Mouse (Mus musculus) monocyte, adult 5-6 weeks (primary cell): ENCODE data around the gene Rint1. TPM values are rescaled to one million over a fixed set of nuclear protein-coding genes. Genes with fewer than 3 reads are reported as not detected.

Experiments used
- ATAC-seq: fragments of 153-309, 156-312 bp; replicated peaks from 2 replicates; pipeline ENCODE4 v1.8.0; 2017; ENCODE audit warnings: mild to moderate bottlenecking; ENCODE audit not compliant: low TSS enrichment, insufficient number of reproducible peaks, severe bottlenecking, poor library complexity, low FRiP score
- total RNA-seq: library from RNA; stranded (forward); fragments of 200-1000, 200-491, 200-594 nt; gene quantifications from 3 replicates; pipeline ENCODE4 v1.2.3, GENCODE M21; 2017

The Rint1 gene
- total RNA-seq, result 25.0 to 36.2 TPM (median 28.0 TPM) in 3 replicates

- ATAC-seq, result peak; percentile 96
Observed at GRCm38 (mm10) chr5:23787536-23788389, at the start of gene Rint1. Gene Rint1 (plus strand): TSS chr5:23787711.

GRCm38 (mm10) chr5:23743261-23743660 lies 44.2 kb upstream of the Rint1 start:
- no peak for ATAC-seq

GRCm38 (mm10) chr5:23749882-23750281 lies 37.6 kb upstream of the Rint1 start:
- no peak for ATAC-seq

DNA sequence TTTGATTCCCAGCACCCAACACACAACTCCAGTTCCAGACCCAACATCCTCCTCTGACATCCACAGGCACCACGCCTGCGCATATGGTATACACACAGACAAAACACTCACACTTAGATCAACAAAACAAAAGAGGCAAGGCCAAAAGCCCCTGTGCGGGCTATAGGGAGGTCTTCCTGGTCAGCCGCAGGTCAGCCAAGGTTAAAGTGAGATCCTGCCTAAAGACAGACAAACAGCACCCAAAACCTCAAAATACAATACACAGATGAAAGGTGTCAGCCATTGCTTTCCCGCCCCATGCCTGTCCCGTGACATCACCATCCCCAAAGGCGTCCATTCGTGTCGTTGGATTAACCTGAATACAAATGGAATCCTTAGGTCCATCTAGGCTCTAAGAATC lies 31.9 kb upstream of the Rint1 start:
- ATAC-seq, result no peak

- ATAC-seq, result no peak
Observed at GRCm38 (mm10) chr5:23756368-23756767, 31.1 kb upstream of the Rint1 start.

GRCm38 (mm10) chr5:23758633-23759032 lies 28.9 kb upstream of the Rint1 start:
- ATAC-seq, result no peak

DNA sequence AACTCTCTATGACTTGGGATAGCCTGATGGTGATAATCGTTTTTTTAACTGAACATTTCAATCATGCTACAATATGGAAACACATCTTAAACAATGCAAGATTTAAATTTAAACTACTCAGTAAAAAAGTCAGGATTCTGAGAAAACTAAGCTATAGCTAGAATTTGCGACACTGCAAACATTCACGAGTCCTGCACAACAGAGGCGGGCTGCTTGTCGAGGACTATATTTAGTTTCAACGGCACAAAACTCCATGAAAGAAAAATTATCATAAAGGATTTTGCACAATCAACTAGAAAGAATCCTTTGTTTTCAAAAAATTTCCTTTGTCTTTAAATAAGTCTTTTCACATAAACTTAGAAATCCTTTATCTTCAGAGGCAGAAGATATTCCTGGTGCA lies 25.0 kb upstream of the Rint1 start:
- ATAC-seq, result no peak

DNA sequence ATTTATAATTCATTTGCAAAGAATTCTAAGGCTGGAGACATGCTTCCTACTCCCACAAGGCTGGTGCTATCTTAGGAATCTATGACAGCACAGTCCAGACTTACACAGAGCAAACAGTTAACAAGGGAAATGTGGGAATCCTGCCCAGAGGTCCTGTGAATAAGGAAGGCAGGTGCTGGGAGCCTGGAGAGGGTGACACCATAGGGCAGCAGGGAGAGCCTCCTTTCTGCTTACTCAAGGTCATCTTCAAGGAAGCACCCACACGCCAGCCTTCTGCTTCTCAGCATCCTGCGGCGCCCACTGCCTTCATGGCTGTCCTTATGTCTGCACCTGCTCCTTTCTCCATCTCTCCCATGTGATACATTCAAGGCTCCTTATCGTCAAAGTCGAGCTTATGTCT lies 23.0 kb upstream of the Rint1 start:
- no peak for ATAC-seq

GRCm38 (mm10) chr5:23771105-23771504 lies 16.4 kb upstream of the Rint1 start:
- ATAC-seq, result no peak

GRCm38 (mm10) chr5:23774186-23774585 lies 13.3 kb upstream of the Rint1 start:
- ATAC-seq, result no peak

DNA sequence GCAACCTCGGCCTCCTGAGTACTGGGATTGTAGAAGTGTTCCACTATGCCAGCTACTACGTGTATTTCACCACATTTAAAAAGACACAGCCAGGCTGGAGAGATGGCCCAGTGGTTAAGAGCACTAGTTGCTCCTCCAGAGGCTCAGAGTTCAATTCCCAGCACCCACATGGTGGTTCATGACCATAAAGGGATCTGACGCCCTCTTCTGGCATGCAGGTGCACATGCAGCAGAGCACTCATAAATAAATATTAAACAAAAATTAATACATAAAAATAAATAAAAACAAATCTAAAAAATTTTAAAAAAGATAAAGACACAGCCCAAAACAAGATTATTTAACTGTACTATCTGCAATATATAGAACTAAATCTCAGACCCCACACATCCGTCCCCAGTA lies 7.0 kb upstream of the Rint1 start:
- no peak for ATAC-seq

DNA sequence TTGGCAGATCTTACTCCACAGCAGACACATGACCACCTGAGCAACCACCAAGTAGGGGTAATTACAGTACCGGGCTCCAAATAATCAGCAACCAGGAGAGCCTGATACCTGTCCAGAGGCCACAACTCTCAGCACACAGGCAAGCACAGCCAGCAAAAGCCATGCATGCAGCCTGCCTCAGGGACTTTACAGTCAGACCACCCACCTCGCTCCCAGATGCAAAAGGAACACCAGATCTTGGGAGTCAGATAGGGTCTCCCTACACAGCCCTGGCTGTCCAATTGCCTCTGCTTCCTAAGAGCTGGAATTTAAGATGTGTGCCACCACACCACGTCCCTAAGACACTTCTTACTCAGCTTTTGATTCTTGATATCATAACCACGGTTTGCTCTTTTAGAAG lies 6.3 kb upstream of the Rint1 start:
- no peak for ATAC-seq

GRCm38 (mm10) chr5:23782051-23782810 lies 5.3 kb upstream of the Rint1 start:
- ATAC-seq, result no peak

DNA sequence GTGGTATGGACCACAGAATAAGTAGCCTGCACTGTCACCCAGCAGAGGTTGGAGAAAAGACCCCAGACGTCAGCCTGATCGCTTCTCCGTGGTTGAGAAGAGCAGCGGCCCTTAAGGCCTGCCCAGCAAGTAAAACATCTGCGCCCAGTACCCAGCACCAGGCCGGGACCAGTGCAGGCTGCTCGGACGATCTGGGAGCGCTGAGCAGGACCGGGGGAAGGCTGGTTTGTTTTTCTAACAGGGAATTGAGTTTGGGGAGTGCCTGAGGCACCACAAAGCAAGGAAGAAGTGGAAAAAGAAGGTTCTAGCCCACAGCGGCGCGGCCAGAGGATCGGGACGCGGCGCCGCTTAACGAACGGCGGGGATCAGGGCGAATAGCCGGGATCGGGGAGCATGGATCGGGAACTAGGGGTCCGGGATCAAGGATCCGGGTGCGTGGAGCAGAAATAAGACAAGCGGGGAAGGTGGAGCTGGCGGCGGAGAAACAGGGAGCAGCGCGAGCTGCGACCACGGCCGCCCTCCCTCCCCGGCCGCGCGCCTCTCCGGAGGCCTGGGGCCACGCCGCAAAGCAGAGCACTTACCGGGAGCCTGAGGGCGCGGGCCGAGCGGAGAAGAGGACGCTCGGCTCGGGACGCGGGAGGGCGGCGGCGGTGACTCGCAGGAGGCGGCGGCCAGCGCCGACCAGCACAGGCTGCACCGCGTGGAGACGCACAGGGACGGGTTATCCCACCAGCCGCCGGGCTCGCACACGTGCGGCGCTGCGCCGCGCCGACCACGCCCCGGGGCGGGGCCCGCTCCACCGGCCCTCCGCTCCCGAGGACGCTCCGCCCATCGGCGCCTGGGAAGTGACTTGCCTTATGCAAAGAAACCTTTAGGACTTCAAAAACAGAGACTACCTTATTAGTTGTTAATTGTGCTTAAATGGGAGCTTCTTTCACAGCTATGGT lies 4.3 kb upstream of the Rint1 start, which contains the start of gene Pus7:
TSS of gene Pus7 (minus strand) at position 781 of the 947 bp plus-strand sequence.
- peak; percentile 45; the same call in 1 of the 2 replicates for ATAC-seq

GRCm38 (mm10) chr5:23788390-23788830 lies 899 bp downstream of the Rint1 start:
- ATAC-seq, result no peak

DNA sequence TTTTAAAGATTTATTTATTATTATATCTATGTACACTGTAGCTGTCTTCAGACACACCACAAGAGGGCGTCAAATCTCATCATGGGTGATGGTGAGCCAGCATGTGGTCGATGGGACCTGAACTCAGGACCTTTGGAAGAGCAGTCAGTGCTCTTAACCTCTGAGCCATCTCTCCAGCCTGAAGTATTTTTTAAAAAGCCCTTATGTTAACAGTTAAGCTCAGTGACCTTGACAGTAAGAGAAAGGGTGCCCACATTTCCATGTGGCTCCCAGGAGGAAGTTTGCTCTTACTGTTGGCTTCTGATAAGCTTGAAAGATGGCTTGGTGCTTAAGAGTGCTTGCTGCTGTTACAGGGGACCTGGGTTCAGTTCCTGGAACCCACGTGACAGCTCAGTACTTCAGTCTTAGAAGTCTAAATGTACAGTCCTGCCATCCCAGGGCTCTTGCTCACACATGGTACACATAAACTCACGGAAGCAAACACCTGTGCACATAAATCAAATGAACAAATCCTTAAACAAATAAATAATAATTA lies 1.6 kb downstream of the Rint1 start:
- no peak for ATAC-seq

DNA sequence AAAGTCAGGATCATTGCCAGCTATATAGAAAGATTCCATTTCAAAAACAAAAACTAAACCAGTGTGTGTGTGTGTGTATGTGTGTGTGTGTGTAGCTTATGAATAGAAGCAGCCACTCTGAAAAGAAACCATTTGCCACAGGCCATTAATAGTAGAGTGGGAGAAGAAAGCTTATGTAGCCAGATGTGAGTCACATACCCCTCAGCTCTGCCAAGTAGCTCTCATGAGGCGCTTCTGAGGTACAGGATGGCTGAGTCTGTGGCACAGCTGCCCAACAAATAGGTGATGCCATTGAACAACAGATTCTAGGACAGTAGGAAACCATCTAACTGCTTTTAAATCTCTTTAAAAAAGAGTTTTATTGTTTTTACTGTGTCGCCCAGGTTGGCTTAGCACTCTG lies 5.2 kb downstream of the Rint1 start:
- no peak for ATAC-seq

DNA sequence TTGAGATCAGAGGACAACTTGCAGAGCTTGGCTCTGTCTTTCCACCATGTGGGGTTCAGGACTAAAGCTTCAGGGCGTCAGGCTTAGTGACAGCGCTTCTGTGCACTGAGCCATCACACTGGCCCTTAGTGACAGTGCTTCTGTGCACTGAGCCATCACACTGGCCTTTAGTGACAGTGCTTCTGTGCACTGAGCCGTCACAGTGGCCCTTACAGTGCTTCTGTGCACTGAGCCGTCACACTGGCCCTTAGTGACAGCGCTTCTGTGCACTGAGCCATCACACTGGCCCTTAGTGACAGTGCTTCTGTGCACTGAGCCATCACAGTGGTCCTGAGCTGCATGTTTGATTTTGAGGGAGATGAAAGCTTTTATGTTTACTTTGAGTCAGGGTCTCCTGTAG lies 27.3 kb downstream of the Rint1 start:
- no peak for ATAC-seq
